Mouse (Mus musculus): ENCODE data around the gene Zfp773.

- TF ChIP-seq CTCF (IDR thresholded peaks at IDR 0.05; ENCODE audit: low read depth, low read length) (no peak), POLR2A (IDR thresholded peaks at IDR 0.05; ENCODE audit: extremely low read depth, insufficient read depth, low read length) (no peak)
Observed at GRCm38 (mm10) chr7:7185897-7186296, 49.3 kb upstream of the Zfp773 start.

Measured in liver, adult 2 months (tissue).